Mouse (Mus musculus): ENCODE data around the gene Rnf183. TPM values are rescaled to one million over a fixed set of nuclear protein-coding genes. Genes with fewer than 3 reads are reported as not detected.

Rnf183 gene
- polyA plus RNA-seq, 1 experiment, result not detected

GRCm38 (mm10) chr4:62425891-62426290, 9.2 kb downstream of the Rnf183 start:
- WGBS, result 91% methylated on average over 4 of the region's 4 CpGs
- Histone ChIP-seq H3K4me1 (ENCODE audit: control insufficient read depth, insufficient read depth, low read length) (no peaks in the 10 kb centered on the region), H3K27ac (ENCODE audit: control insufficient read depth, insufficient read depth, low read depth, low read length, poor library complexity) (no peak overlapping the region), H3K4me3 (replicated peaks; ENCODE audit: control insufficient read depth, low read depth, low read length) (no peak overlapping the region)
- TF ChIP-seq POLR2A (IDR thresholded peaks at IDR 0.05; ENCODE audit: borderline replicate concordance, control insufficient read depth, low read depth, low read length) (no peak), CTCF (IDR thresholded peaks at IDR 0.05; ENCODE audit: control insufficient read depth, insufficient read depth, low read length) (no peak)

DNA sequence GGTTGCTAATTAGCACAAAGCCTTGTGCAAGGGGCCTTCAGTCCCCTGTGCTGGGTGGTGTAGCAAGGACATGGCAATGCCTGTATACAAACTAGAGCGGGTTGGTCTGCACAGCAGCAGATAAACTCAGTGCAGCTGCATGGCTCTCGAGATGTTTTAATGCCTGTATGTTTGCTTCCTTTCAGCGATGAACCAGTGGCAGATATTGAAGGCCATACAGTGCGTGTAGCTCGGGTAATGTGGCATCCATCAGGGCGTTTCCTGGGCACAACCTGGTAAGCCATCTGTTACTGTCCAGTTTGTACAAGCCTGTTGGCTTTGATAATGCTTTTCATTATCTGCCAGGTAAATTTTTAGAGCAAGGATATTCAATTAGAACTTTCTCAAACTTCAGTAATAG, 16.0 kb downstream of the Rnf183 start:
- no peaks in the 10 kb centered on the region for H3K4me1 ChIP-seq (ENCODE audit: control insufficient read depth, insufficient read depth, low read length)
- WGBS, result 89% methylated on average over 6 of the region's 6 CpGs

DNA sequence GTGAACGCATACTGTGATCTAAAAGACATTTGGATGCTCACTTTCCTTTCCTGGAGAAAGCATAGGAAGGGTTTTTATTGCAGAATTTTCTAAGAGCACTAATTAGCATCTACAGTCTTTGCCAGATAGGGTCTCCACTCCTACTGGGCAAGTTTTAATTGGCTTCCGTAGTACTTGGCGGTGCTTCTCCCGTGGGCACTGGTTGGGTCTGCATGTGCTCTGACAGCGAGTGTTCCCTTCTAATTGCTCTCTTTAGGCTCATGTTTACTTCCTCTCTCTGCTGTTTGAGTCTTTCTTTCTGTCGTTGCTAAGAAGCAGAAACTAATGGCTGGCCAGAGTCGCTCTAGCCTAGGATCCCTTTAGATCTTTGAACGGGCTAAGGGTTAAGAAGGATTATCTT, 16.6 kb downstream of the Rnf183 start:
- WGBS, result 86% methylated on average over 8 of the region's 8 CpGs
- TF ChIP-seq CTCF (IDR thresholded peaks at IDR 0.05; ENCODE audit: control insufficient read depth, insufficient read depth, low read length) (no peak), POLR2A (IDR thresholded peaks at IDR 0.05; ENCODE audit: borderline replicate concordance, control insufficient read depth, low read depth, low read length) (no peak)

More for the DNA sequence above, 16.0 kb downstream of the Rnf183 start:
- Histone ChIP-seq H3K4me3 (replicated peaks; ENCODE audit: control insufficient read depth, low read depth, low read length) (no peak overlapping the region), H3K27ac (ENCODE audit: control insufficient read depth, insufficient read depth, low read depth, low read length, poor library complexity) (no peak overlapping the region)
- TF ChIP-seq POLR2A (IDR thresholded peaks at IDR 0.05; ENCODE audit: borderline replicate concordance, control insufficient read depth, low read depth, low read length) (no peak), CTCF (IDR thresholded peaks at IDR 0.05; ENCODE audit: control insufficient read depth, insufficient read depth, low read length) (no peak)

DNA sequence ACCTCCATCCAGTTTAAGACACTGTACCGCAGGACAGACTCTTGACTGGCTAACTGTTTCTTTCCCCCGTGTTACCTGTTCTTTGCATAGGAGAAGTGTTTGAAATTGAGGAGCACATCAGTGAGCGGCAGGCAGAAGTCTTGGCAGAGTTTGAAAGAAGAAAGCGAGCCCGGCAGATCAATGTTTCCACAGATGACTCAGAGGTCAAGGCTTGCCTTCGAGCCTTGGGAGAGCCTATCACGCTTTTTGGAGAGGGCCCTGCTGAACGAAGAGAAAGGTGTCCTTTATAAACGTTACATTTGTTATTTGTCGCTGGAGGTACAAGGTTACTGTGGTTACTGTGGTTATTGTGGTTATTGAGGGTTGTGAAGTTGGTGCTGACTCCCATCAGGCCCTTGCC, 23.4 kb downstream of the Rnf183 start:
- 62% methylated on average over 10 of the region's 10 CpGs for WGBS
- Histone ChIP-seq H3K4me3 (replicated peaks; ENCODE audit: control insufficient read depth, low read depth, low read length) (no peak overlapping the region), H3K4me1 (ENCODE audit: control insufficient read depth, insufficient read depth, low read length) (no peaks in the 10 kb centered on the region), H3K27ac (ENCODE audit: control insufficient read depth, insufficient read depth, low read depth, low read length, poor library complexity) (no peak overlapping the region)
- TF ChIP-seq POLR2A (IDR thresholded peaks at IDR 0.05; ENCODE audit: borderline replicate concordance, control insufficient read depth, low read depth, low read length), result no peak
- TF ChIP-seq CTCF (IDR thresholded peaks at IDR 0.05; ENCODE audit: control insufficient read depth, insufficient read depth, low read length), result no peak

More for the DNA sequence above, 16.6 kb downstream of the Rnf183 start:
- Histone ChIP-seq H3K4me3 (replicated peaks; ENCODE audit: control insufficient read depth, low read depth, low read length) (no peak overlapping the region), H3K27ac (ENCODE audit: control insufficient read depth, insufficient read depth, low read depth, low read length, poor library complexity) (no peak overlapping the region), H3K4me1 (ENCODE audit: control insufficient read depth, insufficient read depth, low read length) (no peaks in the 10 kb centered on the region)

GRCm38 (mm10) chr4:62410325-62410724, 24.7 kb downstream of the Rnf183 start:
- WGBS, result 78% methylated on average over 2 of the region's 2 CpGs
- H3K4me1 ChIP-seq (ENCODE audit: control insufficient read depth, insufficient read depth, low read length), result no peaks in the 10 kb centered on the region
- TF ChIP-seq POLR2A (IDR thresholded peaks at IDR 0.05; ENCODE audit: borderline replicate concordance, control insufficient read depth, low read depth, low read length) (no peak), CTCF (IDR thresholded peaks at IDR 0.05; ENCODE audit: control insufficient read depth, insufficient read depth, low read length) (no peak)
- no peak overlapping the region for H3K27ac ChIP-seq (ENCODE audit: control insufficient read depth, insufficient read depth, low read depth, low read length, poor library complexity)
- no peak overlapping the region for H3K4me3 ChIP-seq (replicated peaks; ENCODE audit: control insufficient read depth, low read depth, low read length)

- WGBS, result 32% methylated on average over 6 of the region's 6 CpGs
- Histone ChIP-seq H3K27ac (ENCODE audit: control insufficient read depth, insufficient read depth, low read depth, low read length, poor library complexity) (no peak overlapping the region), H3K4me3 (replicated peaks; ENCODE audit: control insufficient read depth, low read depth, low read length) (peak overlapping the region; percentile 90), H3K4me1 (ENCODE audit: control insufficient read depth, insufficient read depth, low read length) (no peaks in the 10 kb centered on the region)
- TF ChIP-seq CTCF (IDR thresholded peaks at IDR 0.05; ENCODE audit: control insufficient read depth, insufficient read depth, low read length) (no peak), POLR2A (IDR thresholded peaks at IDR 0.05; ENCODE audit: borderline replicate concordance, control insufficient read depth, low read depth, low read length) (no peak)
These were observed 25.4 kb downstream of the Rnf183 start for GRCm38 (mm10) chr4:62409615-62410014.

DNA sequence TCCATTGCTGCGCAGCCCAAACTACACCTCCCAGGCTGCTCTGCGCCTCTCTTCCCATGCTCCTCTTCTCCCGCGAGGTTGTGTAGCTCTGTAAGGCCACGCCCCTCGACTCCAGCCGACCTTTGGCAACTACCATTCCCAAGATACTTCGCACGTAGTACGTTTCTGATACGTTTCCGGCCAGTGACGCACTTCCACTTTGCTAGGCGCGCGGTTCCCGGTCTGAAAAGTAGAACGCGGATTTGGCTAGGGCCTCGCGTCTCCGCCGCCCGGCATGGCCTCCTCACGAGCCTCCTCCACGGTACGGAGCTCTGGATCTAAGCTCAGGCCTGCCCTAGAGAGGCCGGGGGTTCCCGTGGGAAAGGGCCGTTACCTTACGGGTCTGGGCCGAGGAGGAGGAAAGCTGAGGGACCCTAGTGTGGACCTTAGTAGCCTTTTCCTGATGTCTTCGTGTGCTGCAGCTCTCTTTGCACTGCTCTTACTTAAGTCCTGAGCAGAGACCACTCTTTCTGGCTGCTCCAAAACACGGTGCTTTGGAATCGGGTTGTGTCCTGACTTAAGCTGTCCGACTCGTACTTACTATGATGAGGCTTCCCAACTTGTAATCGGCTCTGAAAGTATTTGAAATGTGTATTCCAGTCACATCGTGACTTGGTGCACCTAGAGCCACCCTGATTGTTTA, 26.3 kb downstream of the Rnf183 start, which contains the start of the genes Cdc26 and Prpf4:
Gene Cdc26 (minus strand): TSS at position 42 of the 682 bp plus-strand sequence.
Gene Prpf4 (plus strand): TSS at position 197 of the 682 bp plus-strand sequence.
- Histone ChIP-seq H3K4me3 (replicated peaks; ENCODE audit: control insufficient read depth, low read depth, low read length) (peak within 1 kb of the TSS; percentile 90), H3K4me1 (ENCODE audit: control insufficient read depth, insufficient read depth, low read length) (no peaks in the 10 kb centered on the region), H3K27ac (ENCODE audit: control insufficient read depth, insufficient read depth, low read depth, low read length, poor library complexity) (peak within 1 kb of the TSS; percentile 68)
- WGBS, result under 1% methylated on average over 39 of the region's 39 CpGs
- peak; percentile 86; the same call in 1 of the 2 replicates for TF ChIP-seq POLR2A (IDR thresholded peaks at IDR 0.05; ENCODE audit: borderline replicate concordance, control insufficient read depth, low read depth, low read length)
- no peak for TF ChIP-seq CTCF (IDR thresholded peaks at IDR 0.05; ENCODE audit: control insufficient read depth, insufficient read depth, low read length)

DNA sequence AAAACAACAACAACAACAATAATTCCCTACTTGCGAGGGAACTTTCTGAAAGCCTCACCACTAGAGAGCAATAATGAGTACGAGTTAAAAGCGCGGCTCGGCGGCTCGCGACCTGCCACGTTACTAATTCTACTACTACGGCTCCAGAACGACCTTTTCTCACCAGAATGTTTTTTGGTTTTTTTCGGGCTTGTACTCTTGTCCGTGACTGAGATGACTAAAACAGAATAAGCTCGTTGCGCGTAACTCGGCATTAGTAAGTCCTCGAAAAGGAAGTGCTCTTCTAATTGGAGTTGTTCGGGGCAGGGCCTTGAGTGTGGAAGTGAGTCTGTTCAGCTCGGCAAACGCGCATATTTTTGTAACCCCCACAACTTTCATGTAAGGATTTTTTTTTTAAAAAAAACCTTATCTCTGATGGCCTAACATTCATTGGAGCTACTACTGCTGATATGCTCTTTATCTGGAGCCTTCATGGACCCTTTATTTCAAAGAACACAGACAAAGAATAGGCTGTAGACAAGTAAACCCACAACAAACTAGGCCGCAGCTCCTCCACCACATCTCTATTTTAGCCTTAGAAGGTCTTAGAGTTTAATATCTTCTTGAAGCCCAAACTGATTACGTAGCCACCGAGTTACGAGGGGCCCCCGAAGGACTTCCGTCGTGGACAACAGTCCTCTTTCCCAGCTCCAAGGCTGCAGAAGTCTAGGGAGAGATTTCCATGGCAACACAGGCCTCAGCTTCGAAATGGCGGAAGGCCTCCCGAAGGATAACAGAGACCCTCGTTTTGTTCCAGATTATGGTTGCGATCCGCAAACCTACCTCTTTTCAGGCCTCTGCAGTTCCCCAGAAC, 27.1 kb downstream of the Rnf183 start:
- Histone ChIP-seq H3K4me1 (ENCODE audit: control insufficient read depth, insufficient read depth, low read length) (no peaks in the 10 kb centered on the region), H3K27ac (ENCODE audit: control insufficient read depth, insufficient read depth, low read depth, low read length, poor library complexity) (peak overlapping the region; percentile 52), H3K4me3 (replicated peaks; ENCODE audit: control insufficient read depth, low read depth, low read length) (peak overlapping the region; percentile 90)
- no peak; the same call in 1 of the 2 replicates for TF ChIP-seq POLR2A (IDR thresholded peaks at IDR 0.05; ENCODE audit: borderline replicate concordance, control insufficient read depth, low read depth, low read length)
- peak; percentile 53 for TF ChIP-seq CTCF (IDR thresholded peaks at IDR 0.05; ENCODE audit: control insufficient read depth, insufficient read depth, low read length)
- WGBS, result under 1% methylated on average over 35 of the region's 35 CpGs

Data from bone marrow, adult 2 months (tissue).